Mouse (Mus musculus): ENCODE data around the gene Bicra. TPM values are rescaled to one million over a fixed set of nuclear protein-coding genes. Genes with fewer than 3 reads are reported as not detected.

Gene Bicra
- total RNA-seq (2014; rRNA removed; ENCODE audit: low replicate concordance): 2.6 and 7.2 TPM in 2 replicates
- polyA plus RNA-seq (2015; fragmentation: Nextera tagmentation; extraction: Ambion mirVana): 2.0 and 2.4 TPM in 2 replicates

DNA sequence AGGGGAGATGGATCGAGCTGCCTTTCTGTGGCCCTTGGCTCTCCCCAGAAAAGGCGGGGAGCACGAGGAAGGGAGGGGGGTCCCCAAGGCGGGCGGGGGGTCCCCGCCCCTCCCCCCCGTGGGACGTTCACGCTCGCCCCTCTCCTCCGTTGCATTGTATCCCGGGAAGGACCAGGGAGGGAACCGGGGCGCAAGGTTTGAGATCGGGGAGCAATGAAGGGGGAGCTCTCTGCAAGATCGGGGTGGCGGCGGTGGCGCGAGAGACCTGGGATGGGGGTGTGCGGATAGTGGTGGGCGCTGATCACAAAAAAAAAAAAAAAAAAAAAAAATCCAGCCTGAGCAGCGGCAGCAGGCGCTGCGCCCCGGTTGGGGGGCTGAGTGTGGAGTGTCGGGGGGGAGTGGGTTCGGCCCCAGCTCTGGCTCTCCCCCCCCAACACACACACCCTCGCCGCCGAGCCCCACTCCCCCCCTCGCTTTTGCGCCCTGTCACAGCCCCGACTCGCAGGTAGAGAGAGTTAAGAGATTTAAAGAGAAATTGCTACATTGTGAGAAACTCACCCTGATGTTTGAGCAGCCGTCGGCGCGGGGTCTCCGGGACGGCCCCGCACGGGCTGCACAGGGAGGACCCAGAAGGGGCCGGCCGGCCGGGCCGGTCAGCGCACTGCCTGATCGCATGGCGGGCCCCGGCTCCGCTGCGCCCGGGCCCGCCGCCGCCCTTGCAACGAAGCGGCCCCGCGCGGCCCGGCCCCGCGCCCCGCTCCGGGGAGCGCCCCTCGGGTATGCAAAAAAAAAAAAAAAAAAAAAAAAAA lies at the start of gene Bicra:
Bicra (minus strand) TSS at position 584 of the 809 bp plus-strand sequence.
- peak within 1 kb of the TSS; percentile 82 for H3K4me2 ChIP-seq (ENCODE audit: low read depth, low read length)
- H3K9me3 ChIP-seq (replicated peaks; ENCODE audit: control insufficient read depth, low read length): no peaks in the 10 kb centered on the region
- H3K4me3 ChIP-seq (ENCODE audit: low read depth, low read length): peak within 1 kb of the TSS; percentile 81
- no peaks in the 10 kb centered on the region for H3K36me3 ChIP-seq (replicated peaks; ENCODE audit: control insufficient read depth, insufficient read depth, low read length)
- H3K9ac ChIP-seq (replicated peaks; ENCODE audit: low read depth, low read length): peak within 1 kb of the TSS; percentile 96
- no peaks in the 10 kb centered on the region for H3K27me3 ChIP-seq (ENCODE audit: control insufficient read depth, insufficient read depth, low read length)
- H3K27ac ChIP-seq (ENCODE audit: low read depth): peak within 1 kb of the TSS; percentile 94
- DNase-seq (ENCODE audit: low spot score) (peak; percentile 82), ATAC-seq (ENCODE audit: insufficient read depth, low read depth) (peak; percentile 66)
- H3K4me1 ChIP-seq (ENCODE audit: control insufficient read depth, insufficient read depth): peaks cover 41% of the 10 kb centered on the region
- no peak for TF ChIP-seq EP300 (IDR thresholded peaks at IDR 0.05; ENCODE audit: low read depth)
- TF ChIP-seq CTCF (IDR thresholded peaks at IDR 0.05; ENCODE audit: low read depth): no peak
- WGBS: under 1% methylated on average over 52 of the region's 69 CpGs

DNA sequence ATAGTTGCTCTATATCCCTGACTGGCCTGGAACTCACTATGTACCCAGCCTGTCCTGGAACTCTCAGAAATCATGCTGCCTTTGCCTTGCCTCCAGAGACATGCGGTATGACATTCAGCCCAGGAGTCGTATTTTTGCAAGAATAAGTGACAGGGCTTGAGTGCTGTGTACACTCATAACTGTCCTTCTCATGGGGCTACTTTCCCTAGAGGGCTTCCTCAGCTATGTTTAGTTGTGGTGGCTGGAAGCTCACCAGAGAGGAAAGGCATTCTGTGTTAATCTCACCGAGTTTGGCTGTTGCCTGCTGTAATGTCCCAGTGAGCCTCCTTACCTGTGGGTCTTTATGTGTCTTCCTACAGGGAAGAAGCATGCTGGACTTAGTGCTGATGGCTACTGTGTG lies 46.9 kb upstream of the Bicra start:
- Histone ChIP-seq H3K4me3 (ENCODE audit: low read depth, low read length) (no peak overlapping the region), H3K4me2 (ENCODE audit: low read depth, low read length) (no peak overlapping the region), H3K36me3 (replicated peaks; ENCODE audit: control insufficient read depth, insufficient read depth, low read length) (no peaks in the 10 kb centered on the region), H3K27me3 (ENCODE audit: control insufficient read depth, insufficient read depth, low read length) (0 out of 2 replicates have a peak, but pooled peaks cover 3% of the 10 kb centered on the region), H3K9ac (replicated peaks; ENCODE audit: low read depth, low read length) (no peak overlapping the region), H3K9me3 (replicated peaks; ENCODE audit: control insufficient read depth, low read length) (no peaks in the 10 kb centered on the region), H3K4me1 (ENCODE audit: control insufficient read depth, insufficient read depth) (peaks cover 7% of the 10 kb centered on the region), H3K27ac (ENCODE audit: low read depth) (no peak overlapping the region)
- 58% methylated on average over 3 of the region's 3 CpGs for WGBS
- DNase-seq (ENCODE audit: low spot score) (no peak), ATAC-seq (ENCODE audit: insufficient read depth, low read depth) (no peak)
- TF ChIP-seq EP300 (IDR thresholded peaks at IDR 0.05; ENCODE audit: low read depth): no peak
- TF ChIP-seq CTCF (IDR thresholded peaks at IDR 0.05; ENCODE audit: low read depth): no peak

DNA sequence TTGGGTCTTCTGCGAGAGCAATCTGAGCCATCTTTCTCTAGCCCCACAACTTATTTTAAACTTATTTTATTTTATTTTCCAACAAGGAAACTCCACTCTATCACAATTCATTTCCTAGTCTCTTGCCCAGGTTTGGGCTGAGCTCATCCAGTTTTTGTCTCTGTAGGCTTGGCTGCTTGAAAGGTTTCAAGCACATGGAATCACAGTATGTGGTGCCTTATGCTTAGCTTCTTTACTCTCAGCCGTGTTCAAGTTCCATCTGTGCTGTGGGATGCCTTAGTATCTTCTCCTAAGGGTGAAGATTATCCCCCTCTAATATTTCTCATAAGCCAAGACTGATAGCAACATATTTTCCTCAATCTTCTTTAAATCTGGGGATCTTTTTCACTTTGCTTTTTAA lies 39.9 kb upstream of the Bicra start:
- Histone ChIP-seq H3K9me3 (replicated peaks; ENCODE audit: control insufficient read depth, low read length) (no peaks in the 10 kb centered on the region), H3K36me3 (replicated peaks; ENCODE audit: control insufficient read depth, insufficient read depth, low read length) (no peaks in the 10 kb centered on the region), H3K4me3 (ENCODE audit: low read depth, low read length) (no peak overlapping the region), H3K4me1 (ENCODE audit: control insufficient read depth, insufficient read depth) (no peaks in the 10 kb centered on the region), H3K27me3 (ENCODE audit: control insufficient read depth, insufficient read depth, low read length) (no peaks in the 10 kb centered on the region), H3K9ac (replicated peaks; ENCODE audit: low read depth, low read length) (no peak overlapping the region), H3K27ac (ENCODE audit: low read depth) (no peak overlapping the region), H3K4me2 (ENCODE audit: low read depth, low read length) (no peak overlapping the region)
- TF ChIP-seq EP300 (IDR thresholded peaks at IDR 0.05; ENCODE audit: low read depth): no peak
- no peak for TF ChIP-seq CTCF (IDR thresholded peaks at IDR 0.05; ENCODE audit: low read depth)
- 66% methylated on average over 2 of the region's 2 CpGs for WGBS
- ATAC-seq (ENCODE audit: insufficient read depth, low read depth) (no peak), DNase-seq (ENCODE audit: low spot score) (no peak)

DNA sequence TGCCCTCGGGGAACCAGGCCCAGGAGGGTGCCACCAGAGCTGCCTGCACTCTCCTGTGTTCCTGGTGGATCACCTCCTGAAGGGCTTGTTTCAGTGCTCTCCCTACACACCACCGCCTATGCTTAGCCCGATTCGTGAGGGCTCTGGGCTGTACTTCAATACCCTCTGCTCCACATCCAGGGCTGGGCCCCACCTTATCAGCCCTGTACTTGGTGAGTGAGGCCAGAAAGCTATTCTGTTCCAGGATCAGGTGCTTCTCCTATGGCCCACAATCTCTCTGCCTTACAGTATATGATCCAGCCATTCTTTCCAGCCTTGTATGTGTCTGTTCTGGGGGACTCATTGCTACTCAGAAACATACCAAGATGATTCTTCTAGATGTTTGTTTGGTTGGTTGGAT lies 35.6 kb upstream of the Bicra start:
- ATAC-seq (ENCODE audit: insufficient read depth, low read depth): no peak
- TF ChIP-seq EP300 (IDR thresholded peaks at IDR 0.05; ENCODE audit: low read depth) (no peak), CTCF (IDR thresholded peaks at IDR 0.05; ENCODE audit: low read depth) (no peak)
- Histone ChIP-seq H3K4me2 (ENCODE audit: low read depth, low read length) (no peak overlapping the region), H3K27ac (ENCODE audit: low read depth) (no peak overlapping the region), H3K4me3 (ENCODE audit: low read depth, low read length) (no peak overlapping the region), H3K9ac (replicated peaks; ENCODE audit: low read depth, low read length) (no peak overlapping the region), H3K9me3 (replicated peaks; ENCODE audit: control insufficient read depth, low read length) (no peaks in the 10 kb centered on the region), H3K4me1 (ENCODE audit: control insufficient read depth, insufficient read depth) (no peaks in the 10 kb centered on the region), H3K36me3 (replicated peaks; ENCODE audit: control insufficient read depth, insufficient read depth, low read length) (no peaks in the 10 kb centered on the region), H3K27me3 (ENCODE audit: control insufficient read depth, insufficient read depth, low read length) (no peaks in the 10 kb centered on the region)
- 41% methylated on average over 4 of the region's 4 CpGs for WGBS
- DNase-seq (ENCODE audit: low spot score): no peak

DNA sequence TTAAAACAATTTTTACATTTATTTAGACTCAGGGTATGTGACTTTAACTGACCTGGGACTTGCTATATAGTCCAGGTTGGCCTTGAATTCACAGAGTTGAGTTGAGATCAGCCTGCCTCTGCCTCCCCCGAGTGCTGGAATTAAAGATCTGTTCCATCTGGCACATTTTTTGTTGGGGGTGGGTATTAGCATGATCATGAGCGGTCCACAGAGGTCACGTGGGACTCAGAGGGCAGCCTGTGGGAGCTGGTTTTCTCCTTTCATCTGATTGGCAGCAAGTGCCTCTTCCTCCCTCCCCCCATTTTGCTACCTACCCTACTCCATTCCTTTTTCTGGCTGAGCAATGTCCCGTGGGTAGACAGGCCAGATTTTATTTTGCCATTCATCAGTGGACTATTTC lies 32.9 kb upstream of the Bicra start:
- Histone ChIP-seq H3K4me3 (ENCODE audit: low read depth, low read length) (no peak overlapping the region), H3K9me3 (replicated peaks; ENCODE audit: control insufficient read depth, low read length) (no peaks in the 10 kb centered on the region), H3K27ac (ENCODE audit: low read depth) (no peak overlapping the region), H3K36me3 (replicated peaks; ENCODE audit: control insufficient read depth, insufficient read depth, low read length) (no peaks in the 10 kb centered on the region), H3K27me3 (ENCODE audit: control insufficient read depth, insufficient read depth, low read length) (no peaks in the 10 kb centered on the region), H3K9ac (replicated peaks; ENCODE audit: low read depth, low read length) (no peak overlapping the region), H3K4me1 (ENCODE audit: control insufficient read depth, insufficient read depth) (no peaks in the 10 kb centered on the region), H3K4me2 (ENCODE audit: low read depth, low read length) (no peak overlapping the region)
- no peak for ATAC-seq (ENCODE audit: insufficient read depth, low read depth)
- TF ChIP-seq EP300 (IDR thresholded peaks at IDR 0.05; ENCODE audit: low read depth) (no peak), CTCF (IDR thresholded peaks at IDR 0.05; ENCODE audit: low read depth) (no peak)
- no peak for DNase-seq (ENCODE audit: low spot score)
- 62% methylated on average over 4 of the region's 4 CpGs for WGBS

Data from heart, postnatal 0 days (tissue).